Mouse (Mus musculus) cortical plate, adult 2 months (tissue): ENCODE results near the gene Paqr9.

Source experiments
- CTCF ChIP-seq: fragments of 200-500 bp; IDR thresholded peaks from 2 replicates; pipeline ENCODE4 v1.5.1; 2011; ENCODE audit warnings: mild to moderate bottlenecking, control low read depth, low read length; ENCODE audit not compliant: insufficient read depth; ENCODE audit errors: extremely low read depth
- POLR2A ChIP-seq: fragments of 200-500 bp; IDR thresholded peaks from 2 replicates; pipeline ENCODE4 v1.6.1; 2011; ENCODE audit warnings: mild to moderate bottlenecking, low read length, control low read depth; ENCODE audit not compliant: insufficient read depth; ENCODE audit errors: extremely low read depth

GRCm38 (mm10) chr9:95577502-95577901 is 18.0 kb downstream of the Paqr9 start:
- no peak for TF ChIP-seq CTCF
- TF ChIP-seq POLR2A: no peak
